Mouse (Mus musculus) midbrain, embryonic 15.5 days (tissue): Measurements from ENCODE around the gene Olfr49. TPM values are rescaled to one million over a fixed set of nuclear protein-coding genes. Genes with fewer than 3 reads are reported as not detected.

Experiments
- polyA plus RNA-seq: library from polyadenylated mRNA; unstranded; fragments of >200 nt; fragmentation: Nextera tagmentation; extraction: Ambion mirVana; gene quantifications from 2 replicates; pipeline ENCODE4 v1.2.1, GENCODE M21; 2015

Olfr49 gene
- polyA plus RNA-seq, 1 experiment from 2014 or later: not detected

Other genes with a start within 250 kb of the Olfr49 start
- gene Dad1, start 30.8 kb downstream of the Olfr49 start, polyA plus RNA-seq: 329 and 335 TPM in 2 replicates
- gene Abhd4, start 30.8 kb downstream of the Olfr49 start, polyA plus RNA-seq: 45.9 and 53.2 TPM in 2 replicates
- 52.8 and 54.8 TPM in 2 replicates for gene Oxa1l, start 75.9 kb upstream of the Olfr49 start, polyA plus RNA-seq
- 4.7 and 4.9 TPM in 2 replicates for gene Slc7a7, start 132.8 kb upstream of the Olfr49 start, polyA plus RNA-seq
- 234 and 252 TPM in 2 replicates for gene Mrpl52, start 142.0 kb upstream of the Olfr49 start, polyA plus RNA-seq
- 45.4 and 51.0 TPM in 2 replicates for gene Mmp14, start 146.7 kb upstream of the Olfr49 start, polyA plus RNA-seq
- 28.9 and 31.4 TPM in 2 replicates for gene Lrp10, start 179.2 kb upstream of the Olfr49 start, polyA plus RNA-seq
- gene Rem2, start 191.2 kb upstream of the Olfr49 start, polyA plus RNA-seq: 45.2 and 47.1 TPM in 2 replicates
- gene Prmt5, start 232.6 kb upstream of the Olfr49 start, polyA plus RNA-seq: 99.8 and 102 TPM in 2 replicates